Mouse (Mus musculus): ENCODE measurements around the gene Arrdc5.

- no peak for TF ChIP-seq CHD2 (IDR thresholded peaks at IDR 0.05; ENCODE audit: low read length)
- no peak for TF ChIP-seq SMC3 (IDR thresholded peaks at IDR 0.05; ENCODE audit: low read depth, low read length)
- no peak for TF ChIP-seq ZC3H11A (IDR thresholded peaks at IDR 0.05; ENCODE audit: low read depth, low read length)
- TF ChIP-seq CTCF (conservative IDR thresholded peaks at IDR 0.05 in 1 of 2, IDR thresholded peaks at IDR 0.05 in 1 of 2; ENCODE audit: low read depth in 2 of 2, low read length in 2 of 2): no peak
- TF ChIP-seq USF2 (conservative IDR thresholded peaks at IDR 0.05; ENCODE audit: low read depth, low read length): no peak
- TF ChIP-seq MYC (IDR thresholded peaks at IDR 0.05; ENCODE audit: low read depth, low read length): no peak
- TF ChIP-seq USF1 (IDR thresholded peaks at IDR 0.05; ENCODE audit: low read depth, low read length): no peak
- TF ChIP-seq CHD1 (IDR thresholded peaks at IDR 0.05; ENCODE audit: low read depth, low read length): no peak
- TF ChIP-seq POLR2A (IDR thresholded peaks at IDR 0.05; ENCODE audit: low read depth, low read length): no peak
These were observed 48.0 kb upstream of the Arrdc5 start for GRCm38 (mm10) chr17:56348128-56348527.

Measured in CH12.LX (cell line).